Mouse (Mus musculus): ENCODE results near the gene Tifab.

DNA sequence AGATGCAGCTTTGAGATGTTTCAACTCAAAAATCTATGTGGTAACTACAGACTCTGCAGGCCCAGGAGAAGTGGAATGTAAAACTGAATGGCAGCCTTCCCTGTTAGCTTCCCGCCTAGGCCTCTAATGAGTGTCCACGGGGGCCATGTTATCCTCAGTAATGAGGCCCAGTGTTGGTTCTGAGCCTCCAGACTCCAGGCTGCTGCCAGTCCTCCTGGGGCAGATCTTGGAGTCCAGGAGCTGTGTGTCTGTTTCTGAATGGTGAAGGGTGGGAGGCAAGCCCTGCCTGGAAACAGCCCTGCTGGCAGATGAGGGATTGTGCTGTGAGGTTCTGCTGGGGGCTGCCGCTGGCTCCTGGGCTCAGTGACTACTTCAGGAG is 10.3 kb downstream of the Tifab start:
- TF ChIP-seq CTCF (IDR thresholded peaks at IDR 0.05; ENCODE audit: insufficient read depth, low read depth, low read length) (no peak), POLR2A (IDR thresholded peaks at IDR 0.05; ENCODE audit: insufficient read depth, low read depth, low read length) (no peak)

Data from olfactory bulb, adult 2 months (tissue).